Mouse (Mus musculus) MEL (cell line): ENCODE data around the gene Polr2h. TPM values are rescaled to one million over a fixed set of nuclear protein-coding genes. Genes with fewer than 3 reads are reported as not detected.
A peak's percentile ranks its signal among the peaks of the same experiment; 100 is the strongest.

Source experiments
- DNase-seq: peaks from one replicate; pipeline ENCODE4 v3.0.0; 2011; ENCODE audit warnings: low read depth, low spot score
- H3K27ac ChIP-seq: 2 replicates; pipeline ENCODE4 v1.5.1; 2012; ENCODE audit warnings: low read depth, mild to moderate bottlenecking, control low read depth, low read length, moderate library complexity; ENCODE audit not compliant: control insufficient read depth
- H3K27me3 ChIP-seq, 2 experiments: fragments of 150-350 bp in 1 of 2; sonication (generic) in 1 of 2; 2 replicates each; pipeline ENCODE4 v1.6.1; 2012; ENCODE audit warnings: low read length in 2 of 2, mild to moderate bottlenecking in 2 of 2, improper control_type of control experiment in 1 of 2, moderate library complexity in 1 of 2; ENCODE audit not compliant: insufficient read depth in 2 of 2, control insufficient read depth in 1 of 2
- H3K36me3 ChIP-seq, 2 experiments: 2 replicates each; pipeline ENCODE4 v1.6.1; 2012 to 2014; ENCODE audit warnings: low read length in 2 of 2, improper control_type of control experiment in 1 of 2, inconsistent platforms in 1 of 2, mild to moderate bottlenecking in 1 of 2; ENCODE audit not compliant: insufficient read depth in 2 of 2, control insufficient read depth in 1 of 2
- H3K4me1 ChIP-seq, 2 experiments: fragments of 150-350 bp in 1 of 2; sonication (generic) in 1 of 2; 2 replicates each; pipeline ENCODE4 v1.6.1; 2012; ENCODE audit warnings: low read length in 2 of 2, improper control_type of control experiment in 1 of 2, mild to moderate bottlenecking in 1 of 2; ENCODE audit not compliant: insufficient read depth in 2 of 2, control insufficient read depth in 1 of 2
- H3K4me3 ChIP-seq, 2 experiments: fragments of 150-350 bp in 1 of 2; sonication (generic) in 1 of 2; 2 replicates each; pipeline ENCODE4 v1.5.1; 2012; ENCODE audit warnings: low read depth in 2 of 2, low read length in 2 of 2, mild to moderate bottlenecking in 2 of 2, moderate library complexity in 2 of 2, control low read depth in 1 of 2, improper control_type of control experiment in 1 of 2; ENCODE audit not compliant: control insufficient read depth in 1 of 2, insufficient read depth in 1 of 2
- H3K79me2 ChIP-seq: 2 replicates; pipeline ENCODE4 v1.6.1; 2012; ENCODE audit warnings: mild to moderate bottlenecking, low read length, moderate library complexity; ENCODE audit not compliant: control insufficient read depth, poor library complexity, insufficient read depth
- H3K9ac ChIP-seq: 2 replicates; pipeline ENCODE4 v1.6.1; 2012; ENCODE audit warnings: low read depth, mild to moderate bottlenecking, control low read depth, low read length, moderate library complexity; ENCODE audit not compliant: control insufficient read depth, poor library complexity, severe bottlenecking
- H3K9me3 ChIP-seq: fragments of 150-350 bp; sonication (generic); replicated peaks from 2 replicates; pipeline ENCODE4 v1.6.1; 2012; ENCODE audit warnings: mild to moderate bottlenecking, low read length, improper control_type of control experiment, moderate library complexity; ENCODE audit not compliant: insufficient read depth
- BHLHE40 ChIP-seq: IDR thresholded peaks from 2 replicates; pipeline ENCODE4 v1.6.1; 2012; ENCODE audit warnings: low read depth, mild to moderate bottlenecking, inconsistent platforms, low read length, improper control_type of control experiment, borderline replicate concordance
- CHD1 ChIP-seq: IDR thresholded peaks from 2 replicates; pipeline ENCODE4 v1.6.1; 2012; ENCODE audit warnings: low read depth, mild to moderate bottlenecking, inconsistent platforms, low read length, improper control_type of control experiment
- CTCF ChIP-seq, 3 experiments: IDR thresholded peaks in 2 of 3; conservative IDR thresholded peaks in 1 of 3; 2 replicates each; pipeline ENCODE4 v1.5.1; 2011 to 2012; ENCODE audit warnings: low read length in 3 of 3, low read depth in 2 of 3, mild to moderate bottlenecking in 2 of 3, improper control_type of control experiment in 1 of 3, inconsistent platforms in 1 of 3, mixed read lengths in 1 of 3, moderate library complexity in 1 of 3; ENCODE audit not compliant: control insufficient read depth in 1 of 3, insufficient read depth in 1 of 3, poor library complexity in 1 of 3, severe bottlenecking in 1 of 3
- ETS1 ChIP-seq: IDR thresholded peaks from 2 replicates; pipeline ENCODE4 v1.6.1; 2012; ENCODE audit warnings: low read depth, mild to moderate bottlenecking, inconsistent platforms, low read length, improper control_type of control experiment, moderate library complexity
- JUND ChIP-seq: IDR thresholded peaks from 2 replicates; pipeline ENCODE4 v1.6.1; 2011; ENCODE audit warnings: low read depth, mild to moderate bottlenecking, improper control_type of control experiment, low read length
- KAT2A ChIP-seq: conservative IDR thresholded peaks from 2 replicates; pipeline ENCODE4 v1.6.1; 2012; ENCODE audit warnings: low read depth, low read length, improper control_type of control experiment, inconsistent platforms
- MAFK ChIP-seq: IDR thresholded peaks from 2 replicates; pipeline ENCODE4 v1.6.1; 2011; ENCODE audit warnings: low read depth, mild to moderate bottlenecking, low read length, improper control_type of control experiment, borderline replicate concordance
- MAX ChIP-seq: IDR thresholded peaks from 2 replicates; pipeline ENCODE4 v1.6.1; 2011; ENCODE audit warnings: low read length, improper control_type of control experiment
- MAZ ChIP-seq: IDR thresholded peaks from 2 replicates; pipeline ENCODE4 v1.6.1; 2012; ENCODE audit warnings: low read depth, mild to moderate bottlenecking, inconsistent platforms, low read length, improper control_type of control experiment
- MEF2A ChIP-seq: IDR thresholded peaks from 2 replicates; pipeline ENCODE4 v1.6.1; 2014; ENCODE audit warnings: low read depth, mild to moderate bottlenecking, inconsistent platforms, low read length, improper control_type of control experiment; ENCODE audit not compliant: poor library complexity, insufficient replicate concordance, severe bottlenecking; ENCODE audit errors: extremely low read depth
- MYB ChIP-seq: IDR thresholded peaks from 2 replicates; pipeline ENCODE4 v1.6.1; 2011; ENCODE audit warnings: mild to moderate bottlenecking, low read depth, low read length, improper control_type of control experiment
- NELFE ChIP-seq: IDR thresholded peaks from 2 replicates; pipeline ENCODE4 v1.6.1; 2011; ENCODE audit warnings: low read depth, low read length, improper control_type of control experiment
- POLR2AphosphoS5 ChIP-seq: IDR thresholded peaks from 2 replicates; pipeline ENCODE4 v1.6.1; 2012; ENCODE audit warnings: low read depth, borderline replicate concordance, mild to moderate bottlenecking, inconsistent platforms, low read length, moderate library complexity, mixed read lengths
- RAD21 ChIP-seq: IDR thresholded peaks from 2 replicates; pipeline ENCODE4 v1.6.1; 2011; ENCODE audit warnings: mild to moderate bottlenecking, low read depth, low read length, improper control_type of control experiment
- RCOR1 ChIP-seq: IDR thresholded peaks from 2 replicates; pipeline ENCODE4 v1.6.1; 2012; ENCODE audit warnings: low read depth, mild to moderate bottlenecking, inconsistent platforms, low read length, improper control_type of control experiment
- SIN3A ChIP-seq: IDR thresholded peaks from 2 replicates; pipeline ENCODE4 v1.6.1; 2012; ENCODE audit warnings: low read length, improper control_type of control experiment, inconsistent platforms
- SMC3 ChIP-seq: IDR thresholded peaks from 2 replicates; pipeline ENCODE4 v1.6.1; 2011; ENCODE audit warnings: low read depth, low read length, improper control_type of control experiment
- TBP ChIP-seq: IDR thresholded peaks from 2 replicates; pipeline ENCODE4 v1.8.0; 2011; ENCODE audit warnings: low read depth, low read length, improper control_type of control experiment
- TCF12 ChIP-seq: IDR thresholded peaks from 2 replicates; pipeline ENCODE4 v1.6.1; 2014; ENCODE audit warnings: low read depth, mild to moderate bottlenecking, inconsistent platforms, low read length, improper control_type of control experiment, moderate library complexity
- USF1 ChIP-seq: IDR thresholded peaks from 2 replicates; pipeline ENCODE4 v1.6.1; 2014; ENCODE audit warnings: low read depth, mild to moderate bottlenecking, inconsistent platforms, low read length, improper control_type of control experiment, moderate library complexity
- USF2 ChIP-seq, 2 experiments: IDR thresholded peaks; 2 replicates each; pipeline ENCODE4 v1.6.1; 2011 to 2012; ENCODE audit warnings: improper control_type of control experiment in 2 of 2, low read length in 2 of 2, borderline replicate concordance in 1 of 2, inconsistent platforms in 1 of 2, low read depth in 1 of 2, mild to moderate bottlenecking in 1 of 2; ENCODE audit not compliant: insufficient read depth in 1 of 2
- ZC3H11A ChIP-seq: IDR thresholded peaks from 2 replicates; pipeline ENCODE4 v1.6.1; 2012; ENCODE audit warnings: low read depth, mild to moderate bottlenecking, inconsistent platforms, low read length, improper control_type of control experiment
- ZMIZ1 ChIP-seq: IDR thresholded peaks from 2 replicates; pipeline ENCODE4 v1.6.1; 2012; ENCODE audit warnings: low read depth, mild to moderate bottlenecking, inconsistent platforms, low read length, improper control_type of control experiment, moderate library complexity
- ZNF384 ChIP-seq: IDR thresholded peaks from 2 replicates; pipeline ENCODE4 v1.6.1; 2012; ENCODE audit warnings: low read depth, mild to moderate bottlenecking, inconsistent platforms, low read length, improper control_type of control experiment
- polyA plus RNA-seq, 2 experiments: library from polyadenylated mRNA; stranded (reverse) in 1 of 2; unstranded in 1 of 2; fragments of >175 nt in 1 of 2; fragments of >200 nt in 1 of 2; gene quantifications; 2 replicates each; pipeline versions ENCODE4 v1.2.1 to v1.2.4; 2012; ENCODE audit warnings: low replicate concordance in 2 of 2, low read depth in 1 of 2; ENCODE audit not compliant: insufficient read length in 2 of 2, insufficient read depth in 1 of 2, missing spikeins in 1 of 2
- total RNA-seq: library from RNA; depleted of rRNA; stranded (reverse); fragments of 300-350 nt; gene quantifications from 2 replicates; pipeline ENCODE4 v1.2.3, GENCODE M21; 2012

The Polr2h gene
- total and polyA plus RNA-seq, 3 experiments, result 95.4 to 180 TPM; not detected in 1

DNA sequence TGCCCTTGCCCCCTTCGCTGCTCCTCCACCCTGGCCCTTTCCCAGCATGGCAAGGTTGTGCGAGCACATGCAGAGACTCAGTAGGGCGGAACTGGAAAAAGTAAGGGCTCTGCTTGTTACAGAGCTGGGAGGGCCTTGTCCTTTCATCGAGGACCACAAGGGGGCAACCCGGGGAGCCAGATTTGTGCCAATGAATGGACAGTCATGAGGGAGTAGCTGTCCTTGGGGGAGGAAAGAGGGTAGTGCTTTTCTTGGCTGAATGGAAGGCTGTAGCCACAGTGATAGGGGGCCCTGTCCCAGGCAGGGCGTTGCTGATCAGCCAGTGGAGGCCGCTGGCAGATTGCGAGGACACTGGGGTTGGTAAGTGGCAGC is 15.0 kb upstream of the Polr2h start:
- no peak overlapping the region for H3K27ac ChIP-seq
- TF ChIP-seq CTCF (IDR thresholded peaks at IDR 0.05 in 2 of 3, conservative IDR thresholded peaks at IDR 0.05 in 1 of 3; ENCODE audit: control insufficient read depth in 1 of 3, insufficient read depth in 1 of 3, low read depth in 2 of 3, low read length in 3 of 3, poor library complexity in 1 of 3, severe bottlenecking in 1 of 3), result peak; percentile 55 to 59 (median 55)
- no peak for TF ChIP-seq ZMIZ1
- peak; percentile 12; the same call in 1 of the 2 replicates for TF ChIP-seq RAD21
- TF ChIP-seq MEF2A, result no peak
- peak; percentile 54 for TF ChIP-seq SMC3
- TF ChIP-seq POLR2AphosphoS5, result no peak
- no peak for TF ChIP-seq MYB
- peaks cover 15 to 33% of the 10 kb centered on the region in 2 experiments for H3K4me1 ChIP-seq
- DNase-seq, result peak; percentile 71
- no peak overlapping the region for H3K4me3 ChIP-seq
- H3K79me2 ChIP-seq, result no peaks in the 10 kb centered on the region
- no peaks in the 10 kb centered on the region for H3K9me3 ChIP-seq
- no peaks in the 10 kb centered on the region for H3K27me3 ChIP-seq
- peaks cover 0 to 34% of the 10 kb centered on the region in 2 experiments; a peak in 2 of 4 replicates for H3K36me3 ChIP-seq
- H3K9ac ChIP-seq, result no peak overlapping the region

DNA sequence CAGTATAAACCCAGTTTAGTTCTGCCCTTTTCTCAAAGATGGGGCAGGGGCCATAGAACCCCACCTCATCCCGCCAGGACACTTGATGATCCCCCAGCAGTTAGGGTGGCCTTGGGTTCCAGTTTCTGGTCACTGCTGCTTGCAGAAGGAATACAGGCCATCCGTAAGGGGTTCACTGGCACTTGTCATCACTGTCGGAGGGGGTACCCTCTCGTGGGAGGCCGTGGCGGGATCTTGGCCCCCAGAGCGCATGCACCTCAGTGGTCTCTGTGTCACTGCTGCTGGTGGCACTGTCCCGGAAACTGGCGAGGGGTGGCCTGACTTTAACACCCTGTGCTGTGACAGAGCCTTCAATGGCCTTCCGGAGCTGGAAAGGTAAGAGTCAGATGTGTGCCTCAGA is 14.4 kb upstream of the Polr2h start:
- Histone ChIP-seq H3K27ac (0 out of 2 replicates have a peak overlapping the region, but pooled peaks have one; percentile 2), H3K27me3 (no peaks in the 10 kb centered on the region), H3K4me3 (no peak overlapping the region), H3K9me3 (no peaks in the 10 kb centered on the region), H3K4me1 (peaks cover 15 to 33% of the 10 kb centered on the region in 2 experiments), H3K79me2 (no peaks in the 10 kb centered on the region), H3K36me3 (peaks cover 0 to 34% of the 10 kb centered on the region in 2 experiments; a peak in 2 of 4 replicates), H3K9ac (no peak overlapping the region)
- TF ChIP-seq BHLHE40, result no peak
- no peak for TF ChIP-seq RAD21
- no peak for TF ChIP-seq CHD1
- TF ChIP-seq RCOR1, result no peak
- no peak for TF ChIP-seq JUND
- no peak for TF ChIP-seq NELFE
- TF ChIP-seq TCF12, result no peak
- TF ChIP-seq TBP, result no peak
- no peak for TF ChIP-seq MAFK
- no peak for TF ChIP-seq ETS1
- no peak for TF ChIP-seq USF2 (IDR thresholded peaks at IDR 0.05; ENCODE audit: borderline replicate concordance in 1 of 2, insufficient read depth in 1 of 2, low read depth in 1 of 2, low read length in 2 of 2)
- TF ChIP-seq KAT2A, result no peak
- no peak for TF ChIP-seq MAZ
- TF ChIP-seq ZC3H11A, result no peak
- TF ChIP-seq USF1, result no peak
- no peak for TF ChIP-seq MAX
- no peak for TF ChIP-seq SIN3A
- TF ChIP-seq ZNF384, result no peak
- TF ChIP-seq MYB, result no peak
- no peak for DNase-seq
